Mouse (Mus musculus): ENCODE data around the gene Olfr149. TPM values are rescaled to one million over a fixed set of nuclear protein-coding genes. Genes with fewer than 3 reads are reported as not detected.

Gene Olfr149
- polyA plus RNA-seq, 1 experiment from 2014 or later: 0.05 TPM

DNA sequence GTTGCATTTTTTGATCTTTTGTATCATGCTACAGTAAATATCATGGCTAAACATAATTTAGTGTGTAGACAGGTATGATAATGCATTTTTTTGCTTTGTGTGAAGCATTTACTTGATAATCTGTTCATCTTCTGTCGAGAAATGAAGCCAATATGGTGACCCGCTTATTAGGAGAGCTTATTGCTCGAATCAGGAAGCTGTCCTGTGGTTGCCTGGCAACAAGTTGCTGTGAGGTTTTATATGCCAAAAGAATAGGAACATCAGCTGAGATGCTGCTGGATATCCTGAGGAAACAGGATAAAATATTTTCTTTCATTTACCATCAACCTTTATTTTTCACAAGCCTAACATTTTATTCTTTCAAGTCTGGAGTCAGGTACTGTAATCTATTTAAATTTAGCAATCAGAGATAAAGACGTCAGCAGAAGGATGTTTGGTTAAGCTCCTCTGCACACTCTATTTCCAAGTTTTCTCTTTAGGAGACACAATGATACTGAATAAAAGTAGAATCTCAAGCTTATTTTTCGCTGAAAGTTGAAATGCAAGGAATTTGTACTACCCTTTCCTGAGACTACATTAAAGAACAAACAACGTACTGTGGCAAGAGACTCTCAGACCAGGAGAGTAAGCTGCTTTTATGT, 52.0 kb downstream of the Olfr149 start:
- Histone ChIP-seq H3K9me3 (no peaks in the 10 kb centered on the region), H3K4me1 (no peaks in the 10 kb centered on the region), H3K4me3 (no peak overlapping the region), H3K36me3 (replicated peaks) (no peaks in the 10 kb centered on the region), H3K27me3 (replicated peaks; ENCODE audit: low read depth, poor library complexity, severe bottlenecking) (no peaks in the 10 kb centered on the region), H3K27ac (replicated peaks) (no peak overlapping the region)
- no peak for DNase-seq (ENCODE audit: low spot score)
- 81% methylated on average over 6 of the region's 6 CpGs for WGBS

Other genes with a start within 250 kb of the Olfr149 start
- not detected in 2 replicates for gene Olfr955, start 235.2 kb downstream of the Olfr149 start, polyA plus RNA-seq (2016; fragmentation: Nextera tagmentation; extraction: Ambion mirVana)
- gene Olfr44, start 213.1 kb downstream of the Olfr149 start, polyA plus RNA-seq (2016; fragmentation: Nextera tagmentation; extraction: Ambion mirVana): not detected in 2 replicates
- gene Olfr957, start 191.3 kb downstream of the Olfr149 start, polyA plus RNA-seq (2016; fragmentation: Nextera tagmentation; extraction: Ambion mirVana): not detected in 2 replicates
- gene Olfr958, start 153.1 kb downstream of the Olfr149 start, polyA plus RNA-seq (2016; fragmentation: Nextera tagmentation; extraction: Ambion mirVana): not detected in 2 replicates
- not detected in 2 replicates for gene Olfr959, start 131.5 kb downstream of the Olfr149 start, polyA plus RNA-seq (2016; fragmentation: Nextera tagmentation; extraction: Ambion mirVana)
- 6.8 and 10.4 TPM in 2 replicates for gene AW551984, start 102.7 kb downstream of the Olfr149 start, polyA plus RNA-seq (2016; fragmentation: Nextera tagmentation; extraction: Ambion mirVana)
- gene Olfr148, start 96.5 kb downstream of the Olfr149 start, polyA plus RNA-seq (2016; fragmentation: Nextera tagmentation; extraction: Ambion mirVana): not detected in 2 replicates
- gene Olfr960, start 85.7 kb downstream of the Olfr149 start, polyA plus RNA-seq (2016; fragmentation: Nextera tagmentation; extraction: Ambion mirVana): not detected in 2 replicates
- not detected in 2 replicates for gene Olfr961, start 62.0 kb downstream of the Olfr149 start, polyA plus RNA-seq (2016; fragmentation: Nextera tagmentation; extraction: Ambion mirVana)
- gene Olfr963, start 39.9 kb downstream of the Olfr149 start, polyA plus RNA-seq (2016; fragmentation: Nextera tagmentation; extraction: Ambion mirVana): not detected in 2 replicates
- not detected in 2 replicates for gene Olfr965, start 4.2 kb upstream of the Olfr149 start, polyA plus RNA-seq (2016; fragmentation: Nextera tagmentation; extraction: Ambion mirVana)
- gene Olfr150, start 23.9 kb upstream of the Olfr149 start, polyA plus RNA-seq (2016; fragmentation: Nextera tagmentation; extraction: Ambion mirVana): not detected in 2 replicates
- not detected in 2 replicates for gene Olfr967, start 39.1 kb upstream of the Olfr149 start, polyA plus RNA-seq (2016; fragmentation: Nextera tagmentation; extraction: Ambion mirVana)
- not detected in 2 replicates for gene Olfr968, start 76.1 kb upstream of the Olfr149 start, polyA plus RNA-seq (2016; fragmentation: Nextera tagmentation; extraction: Ambion mirVana)
- gene Olfr969, start 83.8 kb upstream of the Olfr149 start, polyA plus RNA-seq (2016; fragmentation: Nextera tagmentation; extraction: Ambion mirVana): not detected in 2 replicates
- gene Olfr970, start 101.7 kb upstream of the Olfr149 start, polyA plus RNA-seq (2016; fragmentation: Nextera tagmentation; extraction: Ambion mirVana): not detected in 2 replicates
- not detected in 2 replicates for gene Olfr971, start 129.8 kb upstream of the Olfr149 start, polyA plus RNA-seq (2016; fragmentation: Nextera tagmentation; extraction: Ambion mirVana)
- not detected in 2 replicates for gene Olfr972, start 159.3 kb upstream of the Olfr149 start, polyA plus RNA-seq (2016; fragmentation: Nextera tagmentation; extraction: Ambion mirVana)
- not detected in 2 replicates for gene Olfr229, start 200.2 kb upstream of the Olfr149 start, polyA plus RNA-seq (2016; fragmentation: Nextera tagmentation; extraction: Ambion mirVana)
- gene Olfr974, start 230.4 kb upstream of the Olfr149 start, polyA plus RNA-seq (2016; fragmentation: Nextera tagmentation; extraction: Ambion mirVana): not detected in 2 replicates
- 0.05 TPM in 1 of 2 replicates, not detected in the other for gene Olfr975, start 244.9 kb upstream of the Olfr149 start, polyA plus RNA-seq (2016; fragmentation: Nextera tagmentation; extraction: Ambion mirVana)